Mouse (Mus musculus): ENCODE data around the gene Cbln1. TPM values are rescaled to one million over a fixed set of nuclear protein-coding genes. Genes with fewer than 3 reads are reported as not detected.

The Cbln1 gene
- polyA plus RNA-seq, 1 experiment from 2014 or later = not detected

Other genes starting within 250 kb of the Cbln1 start
- gene 4933402J07Rik, start 91.2 kb upstream of the Cbln1 start, polyA plus RNA-seq (2015; fragmentation: Nextera tagmentation; extraction: Ambion mirVana) = not detected in 2 replicates

All from kidney, embryonic 15.5 days (tissue).